Mouse (Mus musculus) B cell, adult 2 months (primary cell): ENCODE data around the gene 4930539E08Rik.

Experiments
- DNase-seq, 2 experiments: peaks; one replicate each; pipeline ENCODE4 v3.0.0; 2022

The 4930539E08Rik gene

DNA sequence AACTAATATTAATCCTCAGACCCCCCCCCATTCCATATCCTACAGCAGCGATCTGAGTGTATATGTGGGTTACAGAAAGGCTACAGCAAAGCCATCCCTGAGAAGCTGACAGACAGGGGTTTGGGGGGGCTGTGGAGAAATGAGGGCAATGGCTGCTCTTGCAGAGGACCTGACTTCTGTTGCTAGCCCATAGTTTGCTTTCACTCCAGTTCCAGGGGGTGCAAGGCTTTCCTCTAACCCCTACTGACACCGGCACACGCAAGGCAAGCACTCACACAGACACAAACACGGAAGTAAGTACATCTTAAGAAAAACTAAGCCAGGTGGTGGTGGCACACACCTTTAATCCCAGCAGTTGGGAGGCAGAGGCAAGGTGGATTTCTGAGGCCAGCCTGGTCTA lies 14.2 kb upstream of the 4930539E08Rik start:
- no peak for DNase-seq

DNA sequence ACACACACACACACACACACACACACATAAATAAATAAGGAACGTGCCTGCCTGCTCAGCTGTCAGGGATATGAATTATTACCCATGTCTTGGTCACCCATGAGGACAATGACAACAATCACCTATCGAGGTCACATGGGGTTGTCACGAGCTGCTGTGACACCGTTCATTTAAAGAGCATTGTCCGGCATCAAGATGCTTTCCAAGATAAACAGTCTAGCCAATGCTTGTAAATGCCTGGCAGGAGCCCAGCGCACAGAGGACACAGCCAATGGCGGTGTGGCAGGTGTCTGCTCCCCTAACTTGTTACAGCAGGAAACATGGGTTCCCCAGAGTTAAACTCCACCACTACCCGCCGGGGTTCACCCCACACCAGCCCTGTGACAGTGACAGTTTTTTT lies 12.9 kb upstream of the 4930539E08Rik start:
- no peak for DNase-seq

GRCm38 (mm10) chr17:28926866-28927635 lies 11.9 kb upstream of the 4930539E08Rik start:
- peak; percentile 62 to 64 for DNase-seq

GRCm38 (mm10) chr17:28926380-28926779 lies 11.3 kb upstream of the 4930539E08Rik start:
- DNase-seq = peak; percentile 82 to 83

DNA sequence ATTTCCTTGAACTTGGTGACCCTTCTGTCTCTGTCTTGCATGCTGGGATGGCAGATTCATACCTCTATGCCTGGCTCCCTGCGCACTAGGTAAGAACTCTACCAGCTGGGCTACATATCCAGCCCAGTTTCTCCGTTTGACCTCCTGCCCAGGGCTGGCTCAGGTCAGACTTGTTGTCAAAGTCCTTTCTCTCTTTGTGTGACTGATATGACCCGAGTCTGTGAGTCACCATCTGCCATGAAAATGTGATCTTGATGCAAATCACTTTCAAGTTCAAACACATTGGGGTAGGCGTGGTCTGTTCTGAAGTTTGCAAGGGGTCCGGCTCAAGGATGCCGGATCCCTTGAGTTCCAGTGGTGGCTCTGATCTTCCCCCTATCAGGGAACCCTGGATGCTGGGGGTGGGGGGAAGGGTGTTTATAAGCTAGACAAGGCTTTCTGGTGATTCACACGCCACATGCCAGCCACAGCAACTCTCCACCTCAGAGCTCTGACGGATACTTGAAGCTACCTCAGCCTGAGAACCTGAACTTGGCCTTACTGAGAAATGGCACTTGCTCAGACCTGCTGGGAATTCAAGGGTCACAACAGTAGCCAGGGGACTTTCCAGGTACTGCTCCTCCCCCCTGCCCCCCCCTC lies 10.0 kb upstream of the 4930539E08Rik start:
- DNase-seq = no peak

GRCm38 (mm10) chr17:28922096-28922495 lies 7.0 kb upstream of the 4930539E08Rik start:
- DNase-seq = no peak

- DNase-seq = no peak
Observed at GRCm38 (mm10) chr17:28921086-28921485, 6.0 kb upstream of the 4930539E08Rik start.

GRCm38 (mm10) chr17:28916520-28916919 lies 1.4 kb upstream of the 4930539E08Rik start:
- DNase-seq = no peak

GRCm38 (mm10) chr17:28913940-28914339 lies 1.2 kb downstream of the 4930539E08Rik start:
- DNase-seq = no peak

- DNase-seq = no peak
Observed at GRCm38 (mm10) chr17:28913200-28913599, 1.9 kb downstream of the 4930539E08Rik start.

DNA sequence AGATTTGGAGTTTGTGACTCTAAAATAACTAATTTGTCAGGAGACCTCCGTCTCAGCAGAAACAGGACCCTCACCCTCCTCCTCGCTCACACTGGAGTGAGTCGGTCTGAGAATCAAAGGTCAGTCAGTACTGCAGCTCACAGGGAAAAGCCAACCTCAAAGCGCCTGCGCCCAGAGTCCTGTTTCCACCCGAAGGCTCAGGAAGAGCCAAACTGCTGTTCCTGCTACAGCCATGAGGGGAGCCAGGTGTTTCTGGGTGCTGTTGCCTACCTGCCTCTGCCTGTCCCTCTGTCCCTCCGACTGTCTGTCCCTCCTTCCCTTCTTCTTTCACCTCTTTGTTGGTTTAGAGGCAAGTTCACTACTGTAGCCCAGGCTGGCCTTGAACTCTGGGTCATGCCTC lies 5.0 kb downstream of the 4930539E08Rik start:
- no peak for DNase-seq

DNA sequence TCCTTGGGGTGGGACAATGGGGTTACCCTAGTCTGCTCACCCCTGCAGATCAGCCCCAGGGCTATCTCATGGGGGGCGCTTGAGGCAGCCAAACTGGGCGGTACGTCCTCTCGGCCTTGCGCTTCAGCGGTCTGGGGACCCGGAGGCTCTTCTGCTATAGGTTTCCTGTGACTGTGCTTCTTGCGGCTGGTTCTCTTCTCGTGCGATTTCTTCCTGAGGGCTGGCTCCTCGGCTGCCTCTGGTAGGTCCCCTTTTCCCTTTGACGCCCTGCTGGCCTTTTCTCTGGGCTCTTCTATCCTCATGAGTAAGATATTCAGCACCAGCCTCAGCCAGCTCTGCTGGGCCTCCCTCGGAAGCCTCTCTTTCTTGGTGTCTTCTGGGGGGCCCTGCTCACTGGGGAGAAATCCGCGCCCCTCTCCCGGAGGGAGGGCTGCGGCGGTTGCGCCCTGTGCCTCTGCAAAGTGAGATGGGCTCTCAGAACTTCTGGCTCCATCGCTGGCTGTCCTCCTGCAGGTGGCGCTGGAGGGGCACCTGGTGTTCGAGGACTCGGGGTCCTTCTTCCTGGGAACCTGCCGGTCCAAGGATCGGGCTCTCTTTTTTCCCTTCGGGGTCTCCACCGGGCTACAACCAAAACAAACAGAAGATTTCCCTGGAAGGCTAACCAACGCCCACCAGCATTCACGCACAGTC lies 5.7 kb downstream of the 4930539E08Rik start:
- peak; percentile 61 to 62 for DNase-seq

- DNase-seq = no peak
Observed at GRCm38 (mm10) chr17:28907959-28908358, 7.2 kb downstream of the 4930539E08Rik start.

- no peak for DNase-seq
Observed at GRCm38 (mm10) chr17:28905377-28905916, 9.7 kb downstream of the 4930539E08Rik start.

DNA sequence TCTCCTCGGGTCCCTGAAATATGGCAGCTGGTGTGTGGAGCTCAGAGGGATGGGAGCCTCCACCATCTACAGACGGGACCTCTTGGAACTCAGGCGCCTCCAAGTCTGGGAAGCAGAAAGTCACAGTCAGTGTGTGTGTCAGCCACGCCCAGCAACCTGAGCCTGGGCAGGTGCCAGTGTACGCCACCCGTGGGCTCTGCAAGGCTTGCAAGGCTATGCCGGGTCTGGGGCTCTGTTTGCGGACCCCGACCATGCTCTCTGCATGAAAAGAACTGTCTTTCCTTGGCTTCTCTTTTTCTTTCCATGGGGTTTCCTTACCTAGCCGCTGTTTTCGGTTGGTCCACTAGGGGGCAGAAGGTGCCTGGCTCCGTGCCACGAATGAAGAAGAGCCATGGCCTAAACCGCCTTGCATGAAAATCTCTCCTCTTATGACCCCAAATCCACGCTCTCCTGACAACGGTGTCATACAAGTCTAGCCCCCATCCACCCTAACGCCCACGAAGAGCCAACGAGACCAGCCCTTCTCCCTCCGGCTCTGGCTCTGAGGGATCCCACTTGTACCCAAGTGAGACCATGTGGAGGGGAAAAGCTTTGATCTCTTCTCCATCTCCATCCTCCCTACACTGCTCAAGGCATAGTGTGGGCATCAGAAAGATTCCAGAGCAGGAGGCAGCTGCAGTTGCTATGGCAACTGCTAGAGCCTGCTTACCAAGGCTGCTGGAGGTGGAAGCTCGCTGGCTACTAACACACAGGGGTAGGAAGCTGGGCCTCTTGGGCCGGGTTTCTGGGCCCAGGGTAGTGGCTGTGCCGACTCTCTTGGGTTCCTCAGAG lies 10.4 kb downstream of the 4930539E08Rik start:
- DNase-seq = peak; percentile 82 to 83

GRCm38 (mm10) chr17:28901559-28901958 lies 13.6 kb downstream of the 4930539E08Rik start:
- DNase-seq = no peak

DNA sequence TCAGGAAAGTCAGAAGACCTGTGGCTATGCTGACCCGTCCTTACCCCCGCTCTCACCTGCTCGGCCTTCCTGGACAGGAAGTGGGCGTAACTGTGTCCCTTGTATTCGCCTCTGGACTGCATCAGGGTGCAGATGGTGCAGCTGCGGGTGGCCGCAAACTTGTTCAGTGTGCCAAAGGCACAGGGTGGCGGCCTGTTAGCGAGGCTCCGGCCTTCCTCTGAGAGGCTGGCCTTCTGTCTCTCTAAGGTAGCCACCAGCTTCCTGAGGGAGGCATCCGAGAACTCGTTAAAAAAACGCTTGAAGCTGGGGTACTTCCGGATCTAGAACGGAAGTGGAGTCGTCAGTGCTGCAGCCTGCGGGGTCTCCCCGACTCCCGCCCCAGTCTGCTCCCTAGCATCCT lies 15.7 kb downstream of the 4930539E08Rik start:
- DNase-seq = no peak

- no peak for DNase-seq
Observed at GRCm38 (mm10) chr17:28898249-28898648, 16.9 kb downstream of the 4930539E08Rik start.

- no peak for DNase-seq
Observed at GRCm38 (mm10) chr17:28897817-28898216, 17.3 kb downstream of the 4930539E08Rik start.

GRCm38 (mm10) chr17:28896095-28896780 lies 18.9 kb downstream of the 4930539E08Rik start:
- DNase-seq = no peak

DNA sequence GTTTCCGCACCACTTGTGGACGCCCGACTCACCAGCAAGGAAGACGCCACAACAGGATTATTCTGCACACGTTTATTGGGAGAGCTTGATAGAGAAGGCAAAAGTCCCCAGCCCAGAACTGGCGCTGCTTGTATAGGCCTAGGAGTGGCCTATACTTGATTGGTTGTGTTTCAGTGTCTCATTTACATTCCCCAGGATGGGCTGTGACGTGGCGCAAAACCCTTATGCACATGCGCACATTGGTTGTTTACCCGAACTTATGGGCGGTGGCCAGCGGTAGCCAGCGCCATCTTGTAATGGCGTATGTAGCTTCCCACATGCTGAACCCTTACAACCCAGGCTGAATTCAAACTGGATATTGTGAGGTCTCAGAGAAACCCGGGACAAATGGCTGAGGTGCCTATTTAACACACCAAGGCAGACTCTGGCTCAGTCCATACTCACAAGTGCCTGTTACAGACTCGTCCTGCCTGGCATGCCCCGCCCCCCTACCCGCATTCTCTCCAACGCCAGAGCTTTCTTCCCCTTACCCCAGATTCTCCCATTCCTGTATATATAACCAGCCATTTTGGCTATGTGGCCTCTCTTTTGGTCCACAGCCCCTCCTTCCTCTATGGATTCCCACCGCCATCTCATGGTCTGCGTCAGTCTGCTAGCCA lies 19.8 kb downstream of the 4930539E08Rik start:
- no peak for DNase-seq
